In the genomic region with DNA sequence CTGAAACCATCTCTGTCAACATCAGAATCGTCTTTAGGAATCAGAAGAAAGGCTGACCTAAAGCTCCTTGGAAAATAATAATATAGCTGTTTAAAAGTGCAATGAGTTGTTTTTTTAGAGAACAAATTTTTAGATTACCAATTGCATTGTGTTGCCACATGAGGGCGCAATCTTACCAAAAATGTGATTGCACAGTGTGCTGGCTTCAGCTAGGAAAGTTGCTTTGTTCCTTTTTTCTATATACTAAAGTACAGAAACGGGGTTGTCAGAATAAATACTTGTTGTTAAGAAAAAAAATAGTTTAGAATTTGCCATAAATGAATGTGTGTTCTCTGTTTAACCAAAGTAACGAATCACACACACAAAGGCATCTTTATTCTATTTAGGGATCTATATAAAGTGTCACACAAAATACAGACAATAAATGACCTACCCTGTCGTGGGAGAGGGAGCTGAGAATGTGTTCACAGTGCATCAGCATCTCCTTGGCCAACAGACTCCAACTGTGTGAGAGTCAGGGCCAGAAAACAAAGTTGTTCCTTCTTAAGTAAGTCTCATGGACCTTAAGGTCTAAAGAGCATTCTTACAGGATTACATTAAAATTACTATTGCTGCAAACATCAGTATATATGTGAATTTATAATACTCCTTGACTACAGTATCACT, we compare ENCODE assay signal across 9 mouse cellular contexts.
A peak's percentile ranks its signal among the peaks of the same experiment; 100 is the strongest.
DNase-seq lines count a peak whose midpoint lies in the region.
"Had no signal": no experiment of that assay in that cellular context is flagged by ENCODE, and none has a peak within 500 bp of the region (broad histone marks: within the 10 kb centered on the region; RNA-seq: fewer than 3 reads in every experiment).

No protein-coding gene starts in this region.

- intact Hi-C loops in heart, postnatal 10 days (cut with DNase I), result loop anchor here (2.0 to 10.0 kb wide), 3 partner anchors 513 to 1823 kb away; no protein-coding TSS in a partner anchor
- intact Hi-C loops in left cerebral cortex, postnatal 14 days (cut with DNase I), result loop anchor here (1.0 kb wide), 1 partner anchor 1394 kb away; no protein-coding TSS in a partner anchor

- DNase-seq in heart, postnatal 10 days, result peak; percentile 20 to 53
- DNase-seq in heart, adult 8-10 months (ENCODE audit: low spot score), result no peak
- peak; percentile 36 for DNase-seq in thymus, postnatal 4 days
- DNase-seq in thymus, adult 18-20 months, result no peak
- peak; percentile 63 for DNase-seq in embryo, embryonic 11 days
- peak; percentile 15 to 45 for DNase-seq in left cerebral cortex, postnatal 14 days (ENCODE audit: low spot score in 2 of 2)
- DNase-seq in retina, embryonic 14.5 days (ENCODE audit: low spot score), result peak; percentile 81
- DNase-seq in ovary, adult 18-20 months (ENCODE audit: low spot score), result no peak
- DNase-seq: liver, embryonic 13.5 days had no signal

Comparison
In these comparisons a context has a peak if more than half of its experiments do, and no peak if none do; other contexts are left out.
1. DNase-seq: peak in heart, postnatal 10 days (2 of 2), thymus, postnatal 4 days (single experiment), embryo, embryonic 11 days (single experiment), left cerebral cortex, postnatal 14 days (2 of 2) and retina, embryonic 14.5 days (single experiment); none in heart, adult 8-10 months (single experiment), thymus, adult 18-20 months (0 of 2) and ovary, adult 18-20 months (single experiment).